Mouse (Mus musculus) 3T3-L1 (cell line): ENCODE results near the gene Vmn1r173.
"Not testable (repeated sequence)": the region's sequence is repeated elsewhere in the genome, so short reads cannot be mapped to it uniquely, and the experiment has no call there.

Experiments
- DNase-seq: peaks from one replicate; pipeline ENCODE4 v3.0.0-alpha.2; 2015; ENCODE audit warnings: low read depth, low spot score

Gene Vmn1r173

GRCm38 (mm10) chr7:23700403-23700802, at the start of gene Vmn1r173:
TSS of gene Vmn1r173 (plus strand) at chr7:23700703.
- DNase-seq, result not testable (repeated sequence)

GRCm38 (mm10) chr7:23658016-23658415, 42.5 kb upstream of the Vmn1r173 start, which contains the start of gene Vmn1r172:
TSS of gene Vmn1r172 (plus strand) at chr7:23658316.
- no peak for DNase-seq

- not testable (repeated sequence) for DNase-seq
Observed at GRCm38 (mm10) chr7:23751970-23752369, 51.5 kb downstream of the Vmn1r173 start, which contains the start of gene Vmn1r174. TSS of gene Vmn1r174 (plus strand) at chr7:23752270.
